8 mouse cellular contexts compared by ENCODE assay signal in genomic region chrX:139217776-139218175, GRCm38 (mm10). TPM values are rescaled to one million over a fixed set of nuclear protein-coding genes. Genes with fewer than 3 reads are reported as not detected.
DNase-seq lines count a peak whose midpoint lies in the region; ATAC-seq lines count a peak whose summit lies in the region.
"Had no signal": no experiment of that assay in that cellular context is flagged by ENCODE, and none has a peak within 500 bp of the region (broad histone marks: within the 10 kb centered on the region; RNA-seq: fewer than 3 reads in every experiment).

No protein-coding gene starts in this region.

- H3K4me1 ChIP-seq in hindbrain, embryonic 16.5 days (ENCODE audit: control insufficient read depth, insufficient read depth, low read depth, low read length), result no peaks in the 10 kb centered on the region
- peaks cover 8% of the 10 kb centered on the region; the same call in 1 of the 2 replicates for H3K4me1 ChIP-seq in liver, embryonic 12.5 days

- 0 out of 2 replicates have a peak overlapping the region, but pooled peaks have one; percentile 17 for H3K9ac ChIP-seq in hindbrain, embryonic 16.5 days (ENCODE audit: low read depth, low read length)
- no peak overlapping the region; the same call in 1 of the 2 replicates for H3K9ac ChIP-seq in liver, embryonic 12.5 days

- H3K36me3 ChIP-seq in hindbrain, embryonic 16.5 days (ENCODE audit: control insufficient read depth, insufficient read depth, low read length), result no peaks in the 10 kb centered on the region
- H3K36me3 ChIP-seq in liver, embryonic 12.5 days, result no peaks in the 10 kb centered on the region

- no peak overlapping the region for H3K27ac ChIP-seq in hindbrain, embryonic 16.5 days (ENCODE audit: low read depth, low read length)
- no peak overlapping the region for H3K27ac ChIP-seq in liver, embryonic 12.5 days

- H3K9me3 ChIP-seq in hindbrain, embryonic 16.5 days (ENCODE audit: control insufficient read depth, low read length), result no peaks in the 10 kb centered on the region
- no peaks in the 10 kb centered on the region for H3K9me3 ChIP-seq in liver, embryonic 12.5 days (replicated peaks)

- H3K4me2 ChIP-seq in hindbrain, embryonic 16.5 days (ENCODE audit: low read length), result peak overlapping the region; percentile 59
- H3K4me2 ChIP-seq in liver, embryonic 12.5 days, result peak overlapping the region; percentile 58

- peak; percentile 15 for DNase-seq in retina, embryonic 14.5 days (ENCODE audit: low spot score)
- DNase-seq in retina, postnatal 1 day, result no peak
- no peak for DNase-seq in yolk sac, embryonic 10.5 days (ENCODE audit: low spot score)
- DNase-seq in adrenal gland, adult 18-20 months (ENCODE audit: low spot score in 2 of 2), result no peak
- no peak for DNase-seq in ovary, adult 18-20 months (ENCODE audit: low spot score)

- H3K4me3 ChIP-seq in hindbrain, embryonic 16.5 days (ENCODE audit: low read length), result peak overlapping the region; percentile 45
- H3K4me3 ChIP-seq in liver, embryonic 12.5 days, result peak overlapping the region; percentile 51; the same call in 1 of the 2 replicates

- peak; percentile 38; the same call in 1 of the 2 replicates for ATAC-seq in hindbrain, embryonic 16.5 days
- ATAC-seq in liver, embryonic 12.5 days, result no peak

- 46% methylated on average over 10 of the region's 10 CpGs for WGBS in hindbrain, embryonic 16.5 days
- whole genome bisulfite sequencing in liver, embryonic 12.5 days (ENCODE audit: insufficient replicate concordance), result 52% methylated on average over 10 of the region's 10 CpGs

- H3K27me3 ChIP-seq in hindbrain, embryonic 16.5 days (replicated peaks; ENCODE audit: control insufficient read depth, insufficient read depth, low read length), result no peaks in the 10 kb centered on the region
- no peaks in the 10 kb centered on the region for H3K27me3 ChIP-seq in liver, embryonic 12.5 days (replicated peaks)

RNA-seq across cellular contexts. Expression of gene Mum1l1, which starts 7.9 kb away (rescaled TPM):
- polyA plus RNA-seq in hindbrain, embryonic 16.5 days (2015; fragmentation: Nextera tagmentation; extraction: Ambion mirVana), result 12.3 and 12.4 TPM in 2 replicates
- polyA plus RNA-seq in liver, embryonic 12.5 days (2016; fragmentation: Nextera tagmentation; extraction: Ambion mirVana), result 4.3 and 6.0 TPM in 2 replicates
- 1 to 10 TPM; 2.0 to 3.4 TPM for total RNA-seq in adrenal gland, adult 18-20 months (2021)

RNA-seq across cellular contexts. Expression of gene 4933428M09Rik, which starts 38.7 kb away (rescaled TPM):
- not detected in 2 replicates for polyA plus RNA-seq in hindbrain, embryonic 16.5 days (2015; fragmentation: Nextera tagmentation; extraction: Ambion mirVana)
- not detected in 2 replicates for polyA plus RNA-seq in liver, embryonic 12.5 days (2016; fragmentation: Nextera tagmentation; extraction: Ambion mirVana)
- not detected for total RNA-seq in adrenal gland, adult 18-20 months (2021)
- polyA plus RNA-seq: frontal cortex, adult 2 months had no signal
